Mouse (Mus musculus) MEL (cell line): ENCODE data around the gene Sapcd1. TPM values are rescaled to one million over a fixed set of nuclear protein-coding genes. Genes with fewer than 3 reads are reported as not detected.

ENCODE experiments used
- DNase-seq: peaks from one replicate; pipeline ENCODE4 v3.0.0; 2011; ENCODE audit warnings: low read depth, low spot score
- H3K27ac ChIP-seq: 2 replicates; pipeline ENCODE4 v1.5.1; 2012; ENCODE audit warnings: low read depth, mild to moderate bottlenecking, control low read depth, low read length, moderate library complexity; ENCODE audit not compliant: control insufficient read depth
- H3K27me3 ChIP-seq, 2 experiments: fragments of 150-350 bp in 1 of 2; sonication (generic) in 1 of 2; 2 replicates each; pipeline ENCODE4 v1.6.1; 2012; ENCODE audit warnings: low read length in 2 of 2, mild to moderate bottlenecking in 2 of 2, improper control_type of control experiment in 1 of 2, moderate library complexity in 1 of 2; ENCODE audit not compliant: insufficient read depth in 2 of 2, control insufficient read depth in 1 of 2
- H3K36me3 ChIP-seq, 2 experiments: 2 replicates each; pipeline ENCODE4 v1.6.1; 2012 to 2014; ENCODE audit warnings: low read length in 2 of 2, improper control_type of control experiment in 1 of 2, inconsistent platforms in 1 of 2, mild to moderate bottlenecking in 1 of 2; ENCODE audit not compliant: insufficient read depth in 2 of 2, control insufficient read depth in 1 of 2
- H3K4me1 ChIP-seq, 2 experiments: fragments of 150-350 bp in 1 of 2; sonication (generic) in 1 of 2; 2 replicates each; pipeline ENCODE4 v1.6.1; 2012; ENCODE audit warnings: low read length in 2 of 2, improper control_type of control experiment in 1 of 2, mild to moderate bottlenecking in 1 of 2; ENCODE audit not compliant: insufficient read depth in 2 of 2, control insufficient read depth in 1 of 2
- H3K4me3 ChIP-seq, 2 experiments: fragments of 150-350 bp in 1 of 2; sonication (generic) in 1 of 2; 2 replicates each; pipeline ENCODE4 v1.5.1; 2012; ENCODE audit warnings: low read depth in 2 of 2, low read length in 2 of 2, mild to moderate bottlenecking in 2 of 2, moderate library complexity in 2 of 2, control low read depth in 1 of 2, improper control_type of control experiment in 1 of 2; ENCODE audit not compliant: control insufficient read depth in 1 of 2, insufficient read depth in 1 of 2
- H3K79me2 ChIP-seq: 2 replicates; pipeline ENCODE4 v1.6.1; 2012; ENCODE audit warnings: mild to moderate bottlenecking, low read length, moderate library complexity; ENCODE audit not compliant: control insufficient read depth, poor library complexity, insufficient read depth
- H3K9ac ChIP-seq: 2 replicates; pipeline ENCODE4 v1.6.1; 2012; ENCODE audit warnings: low read depth, mild to moderate bottlenecking, control low read depth, low read length, moderate library complexity; ENCODE audit not compliant: control insufficient read depth, poor library complexity, severe bottlenecking
- H3K9me3 ChIP-seq: fragments of 150-350 bp; sonication (generic); replicated peaks from 2 replicates; pipeline ENCODE4 v1.6.1; 2012; ENCODE audit warnings: mild to moderate bottlenecking, low read length, improper control_type of control experiment, moderate library complexity; ENCODE audit not compliant: insufficient read depth
- BHLHE40 ChIP-seq: IDR thresholded peaks from 2 replicates; pipeline ENCODE4 v1.6.1; 2012; ENCODE audit warnings: low read depth, mild to moderate bottlenecking, inconsistent platforms, low read length, improper control_type of control experiment, borderline replicate concordance
- CHD1 ChIP-seq: IDR thresholded peaks from 2 replicates; pipeline ENCODE4 v1.6.1; 2012; ENCODE audit warnings: low read depth, mild to moderate bottlenecking, inconsistent platforms, low read length, improper control_type of control experiment
- CTCF ChIP-seq, 3 experiments: IDR thresholded peaks in 2 of 3; conservative IDR thresholded peaks in 1 of 3; 2 replicates each; pipeline ENCODE4 v1.5.1; 2011 to 2012; ENCODE audit warnings: low read length in 3 of 3, low read depth in 2 of 3, mild to moderate bottlenecking in 2 of 3, improper control_type of control experiment in 1 of 3, inconsistent platforms in 1 of 3, mixed read lengths in 1 of 3, moderate library complexity in 1 of 3; ENCODE audit not compliant: control insufficient read depth in 1 of 3, insufficient read depth in 1 of 3, poor library complexity in 1 of 3, severe bottlenecking in 1 of 3
- E2F4 ChIP-seq: IDR thresholded peaks from 2 replicates; pipeline ENCODE4 v1.6.1; 2011; ENCODE audit warnings: low read depth, low read length, improper control_type of control experiment, borderline replicate concordance
- ELF1 ChIP-seq: IDR thresholded peaks from 2 replicates; pipeline ENCODE4 v1.6.1; 2014; ENCODE audit warnings: low read depth, mild to moderate bottlenecking, inconsistent platforms, low read length, improper control_type of control experiment, moderate library complexity
- EP300 ChIP-seq, 2 experiments: IDR thresholded peaks; 2 replicates each; pipeline ENCODE4 v1.6.1; 2011; ENCODE audit warnings: improper control_type of control experiment in 2 of 2, low read length in 2 of 2, low read depth in 1 of 2, mild to moderate bottlenecking in 1 of 2
- ETS1 ChIP-seq: IDR thresholded peaks from 2 replicates; pipeline ENCODE4 v1.6.1; 2012; ENCODE audit warnings: low read depth, mild to moderate bottlenecking, inconsistent platforms, low read length, improper control_type of control experiment, moderate library complexity
- GABPA ChIP-seq: IDR thresholded peaks from 2 replicates; pipeline ENCODE4 v1.6.1; 2012; ENCODE audit warnings: low read depth, mild to moderate bottlenecking, inconsistent platforms, low read length, improper control_type of control experiment, moderate library complexity
- GATA1 ChIP-seq: IDR thresholded peaks from 2 replicates; pipeline ENCODE4 v1.6.1; 2011; ENCODE audit warnings: low read depth, low read length, improper control_type of control experiment
- HCFC1 ChIP-seq: IDR thresholded peaks from 2 replicates; pipeline ENCODE4 v1.6.1; 2012; ENCODE audit warnings: low read depth, mild to moderate bottlenecking, inconsistent platforms, low read length, improper control_type of control experiment, moderate library complexity
- JUND ChIP-seq: IDR thresholded peaks from 2 replicates; pipeline ENCODE4 v1.6.1; 2011; ENCODE audit warnings: low read depth, mild to moderate bottlenecking, improper control_type of control experiment, low read length
- KAT2A ChIP-seq: conservative IDR thresholded peaks from 2 replicates; pipeline ENCODE4 v1.6.1; 2012; ENCODE audit warnings: low read depth, low read length, improper control_type of control experiment, inconsistent platforms
- MAFK ChIP-seq: IDR thresholded peaks from 2 replicates; pipeline ENCODE4 v1.6.1; 2011; ENCODE audit warnings: low read depth, mild to moderate bottlenecking, low read length, improper control_type of control experiment, borderline replicate concordance
- MAX ChIP-seq: IDR thresholded peaks from 2 replicates; pipeline ENCODE4 v1.6.1; 2011; ENCODE audit warnings: low read length, improper control_type of control experiment
- MAZ ChIP-seq: IDR thresholded peaks from 2 replicates; pipeline ENCODE4 v1.6.1; 2012; ENCODE audit warnings: low read depth, mild to moderate bottlenecking, inconsistent platforms, low read length, improper control_type of control experiment
- MXI1 ChIP-seq: IDR thresholded peaks from 2 replicates; pipeline ENCODE4 v1.6.1; 2011; ENCODE audit warnings: mild to moderate bottlenecking, low read depth, low read length, improper control_type of control experiment
- MYB ChIP-seq: IDR thresholded peaks from 2 replicates; pipeline ENCODE4 v1.6.1; 2011; ENCODE audit warnings: mild to moderate bottlenecking, low read depth, low read length, improper control_type of control experiment
- MYC ChIP-seq: IDR thresholded peaks from 2 replicates; pipeline ENCODE4 v1.6.1; 2011; ENCODE audit warnings: low read depth, mild to moderate bottlenecking, low read length, improper control_type of control experiment, moderate library complexity
- NELFE ChIP-seq: IDR thresholded peaks from 2 replicates; pipeline ENCODE4 v1.6.1; 2011; ENCODE audit warnings: low read depth, low read length, improper control_type of control experiment
- POLR2A ChIP-seq, 2 experiments: IDR thresholded peaks; 2 replicates each; pipeline ENCODE4 v1.6.1; 2011 to 2012; ENCODE audit warnings: low read length in 2 of 2, mild to moderate bottlenecking in 2 of 2, control low read depth in 1 of 2, improper control_type of control experiment in 1 of 2, low read depth in 1 of 2, moderate library complexity in 1 of 2; ENCODE audit not compliant: control insufficient read depth in 1 of 2, insufficient read depth in 1 of 2, poor library complexity in 1 of 2
- POLR2AphosphoS2 ChIP-seq: IDR thresholded peaks from 2 replicates; pipeline ENCODE4 v1.6.1; 2011; ENCODE audit warnings: low read length, improper control_type of control experiment
- POLR2AphosphoS5 ChIP-seq: IDR thresholded peaks from 2 replicates; pipeline ENCODE4 v1.6.1; 2012; ENCODE audit warnings: low read depth, borderline replicate concordance, mild to moderate bottlenecking, inconsistent platforms, low read length, moderate library complexity, mixed read lengths
- RAD21 ChIP-seq: IDR thresholded peaks from 2 replicates; pipeline ENCODE4 v1.6.1; 2011; ENCODE audit warnings: mild to moderate bottlenecking, low read depth, low read length, improper control_type of control experiment
- RCOR1 ChIP-seq: IDR thresholded peaks from 2 replicates; pipeline ENCODE4 v1.6.1; 2012; ENCODE audit warnings: low read depth, mild to moderate bottlenecking, inconsistent platforms, low read length, improper control_type of control experiment
- SIN3A ChIP-seq: IDR thresholded peaks from 2 replicates; pipeline ENCODE4 v1.6.1; 2012; ENCODE audit warnings: low read length, improper control_type of control experiment, inconsistent platforms
- SMC3 ChIP-seq: IDR thresholded peaks from 2 replicates; pipeline ENCODE4 v1.6.1; 2011; ENCODE audit warnings: low read depth, low read length, improper control_type of control experiment
- TAL1 ChIP-seq: IDR thresholded peaks from 2 replicates; pipeline ENCODE4 v1.6.1; 2012; ENCODE audit warnings: mild to moderate bottlenecking, inconsistent platforms, low read length, moderate library complexity, mixed read lengths
- TBP ChIP-seq: IDR thresholded peaks from 2 replicates; pipeline ENCODE4 v1.8.0; 2011; ENCODE audit warnings: low read depth, low read length, improper control_type of control experiment
- TCF12 ChIP-seq: IDR thresholded peaks from 2 replicates; pipeline ENCODE4 v1.6.1; 2014; ENCODE audit warnings: low read depth, mild to moderate bottlenecking, inconsistent platforms, low read length, improper control_type of control experiment, moderate library complexity
- UBTF ChIP-seq: IDR thresholded peaks from 2 replicates; pipeline ENCODE4 v1.6.1; 2012; ENCODE audit warnings: low read depth, mild to moderate bottlenecking, inconsistent platforms, low read length, improper control_type of control experiment, moderate library complexity, borderline replicate concordance; ENCODE audit not compliant: insufficient read depth
- USF1 ChIP-seq: IDR thresholded peaks from 2 replicates; pipeline ENCODE4 v1.6.1; 2014; ENCODE audit warnings: low read depth, mild to moderate bottlenecking, inconsistent platforms, low read length, improper control_type of control experiment, moderate library complexity
- USF2 ChIP-seq, 2 experiments: IDR thresholded peaks; 2 replicates each; pipeline ENCODE4 v1.6.1; 2011 to 2012; ENCODE audit warnings: improper control_type of control experiment in 2 of 2, low read length in 2 of 2, borderline replicate concordance in 1 of 2, inconsistent platforms in 1 of 2, low read depth in 1 of 2, mild to moderate bottlenecking in 1 of 2; ENCODE audit not compliant: insufficient read depth in 1 of 2
- ZKSCAN1 ChIP-seq: IDR thresholded peaks from 2 replicates; pipeline ENCODE4 v1.6.1; 2012; ENCODE audit warnings: low read depth, mild to moderate bottlenecking, inconsistent platforms, low read length, improper control_type of control experiment, moderate library complexity
- ZMIZ1 ChIP-seq: IDR thresholded peaks from 2 replicates; pipeline ENCODE4 v1.6.1; 2012; ENCODE audit warnings: low read depth, mild to moderate bottlenecking, inconsistent platforms, low read length, improper control_type of control experiment, moderate library complexity
- ZNF384 ChIP-seq: IDR thresholded peaks from 2 replicates; pipeline ENCODE4 v1.6.1; 2012; ENCODE audit warnings: low read depth, mild to moderate bottlenecking, inconsistent platforms, low read length, improper control_type of control experiment
- polyA plus RNA-seq, 2 experiments: library from polyadenylated mRNA; stranded (reverse) in 1 of 2; unstranded in 1 of 2; fragments of >175 nt in 1 of 2; fragments of >200 nt in 1 of 2; gene quantifications; 2 replicates each; pipeline versions ENCODE4 v1.2.1 to v1.2.4; 2012; ENCODE audit warnings: low replicate concordance in 2 of 2, low read depth in 1 of 2; ENCODE audit not compliant: insufficient read length in 2 of 2, insufficient read depth in 1 of 2, missing spikeins in 1 of 2
- total RNA-seq: library from RNA; depleted of rRNA; stranded (reverse); fragments of 300-350 nt; gene quantifications from 2 replicates; pipeline ENCODE4 v1.2.3, GENCODE M21; 2012

The Sapcd1 gene
- total and polyA plus RNA-seq, 3 experiments: 124 to 164 TPM; not detected in 1

DNA sequence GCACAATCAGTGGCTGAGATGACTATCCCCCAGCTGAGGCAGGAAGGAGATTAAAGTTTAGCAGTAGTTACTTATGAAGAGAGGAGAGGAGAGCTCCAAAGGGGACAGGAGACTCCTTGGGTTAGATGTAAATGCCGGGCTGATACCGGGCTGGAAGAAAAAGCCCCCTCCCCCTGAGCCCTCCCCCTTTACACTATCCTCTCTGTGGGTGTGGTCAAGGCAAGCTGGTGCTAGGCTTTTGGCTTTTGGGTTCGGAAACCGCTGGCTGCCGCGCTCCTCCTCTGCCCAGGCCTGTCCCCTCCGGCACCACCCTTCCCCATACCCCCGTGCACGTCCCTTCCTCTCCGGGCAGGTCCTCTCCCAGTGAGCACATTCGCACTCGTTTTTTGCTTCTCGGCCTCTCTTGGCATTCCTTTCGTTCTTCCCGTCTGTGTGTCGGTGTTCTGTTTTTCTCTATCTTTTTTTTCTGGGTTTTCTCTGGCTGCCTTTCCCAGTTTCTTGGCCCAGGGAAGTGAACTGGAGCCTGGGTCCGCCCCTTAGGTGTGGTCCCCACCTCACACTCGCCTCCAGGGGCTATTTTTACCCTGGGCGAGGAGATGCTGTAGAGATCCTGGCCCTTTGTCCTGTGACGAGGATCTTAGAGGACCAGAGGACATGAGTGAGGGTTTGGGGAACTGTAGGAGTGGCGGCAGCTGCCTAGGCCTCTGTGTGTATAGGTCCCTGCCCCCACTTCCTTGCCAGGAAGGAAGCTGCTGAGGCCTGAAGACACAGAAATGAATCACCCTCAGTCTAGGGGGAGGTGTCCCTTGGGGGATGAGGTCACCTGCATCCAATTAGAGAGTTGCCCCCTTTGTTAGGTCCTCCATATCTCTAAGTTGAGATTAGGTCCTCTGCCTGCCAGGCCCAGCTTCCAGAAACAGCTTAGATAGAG is 23.6 kb upstream of the Sapcd1 start:
- DNase-seq: peak; percentile 98
- Histone ChIP-seq H3K27me3 (no peaks in the 10 kb centered on the region), H3K36me3 (peaks cover 8 to 27% of the 10 kb centered on the region in 2 experiments), H3K27ac (peak overlapping the region; percentile 97), H3K9ac (peak overlapping the region; percentile 90), H3K79me2 (peaks cover 42% of the 10 kb centered on the region), H3K4me1 (peaks cover 0 to 26% of the 10 kb centered on the region in 2 experiments; a peak in 2 of 4 replicates), H3K9me3 (no peaks in the 10 kb centered on the region), H3K4me3 (peak overlapping the region; percentile 76 to 87)
- TF ChIP-seq TBP: peak; percentile 90
- TF ChIP-seq NELFE: peak; percentile 87
- TF ChIP-seq POLR2AphosphoS2: no peak; the same call in 1 of the 2 replicates
- no peak for TF ChIP-seq MAX
- TF ChIP-seq ZNF384: peak; percentile 74
- no peak; the same call in 1 of the 2 replicates for TF ChIP-seq BHLHE40
- TF ChIP-seq GABPA: 0 out of 2 replicates have a peak, but pooled peaks have one; percentile 27
- peak; percentile 98 for TF ChIP-seq ETS1
- TF ChIP-seq JUND: peak; percentile 67; the same call in 1 of the 2 replicates
- TF ChIP-seq MYB: 0 out of 2 replicates have a peak, but pooled peaks have one; percentile 16
- TF ChIP-seq POLR2A (IDR thresholded peaks at IDR 0.05; ENCODE audit: control insufficient read depth in 1 of 2, insufficient read depth in 1 of 2, low read depth in 1 of 2, low read length in 2 of 2, poor library complexity in 1 of 2): peak; percentile 74 to 80
- TF ChIP-seq SIN3A: peak; percentile 87
- peak; percentile 67 for TF ChIP-seq GATA1
- no peak for TF ChIP-seq POLR2AphosphoS5
- peak; percentile 28; the same call in 1 of the 2 replicates for TF ChIP-seq KAT2A
- TF ChIP-seq USF2 (IDR thresholded peaks at IDR 0.05; ENCODE audit: borderline replicate concordance in 1 of 2, insufficient read depth in 1 of 2, low read depth in 1 of 2, low read length in 2 of 2): no peak
- TF ChIP-seq CHD1: peak; percentile 96
- peak; percentile 82 for TF ChIP-seq ZMIZ1
- no peak for TF ChIP-seq MAZ
- TF ChIP-seq MAFK: 0 out of 2 replicates have a peak, but pooled peaks have one; percentile 54
- no peak for TF ChIP-seq USF1
- 0 out of 2 replicates have a peak, but pooled peaks have one; percentile 28 for TF ChIP-seq E2F4
- no peak; the same call in 1 of the 2 replicates for TF ChIP-seq TCF12
- peak; percentile 55 for TF ChIP-seq ELF1
- no peak for TF ChIP-seq RCOR1
- TF ChIP-seq SMC3: no peak; the same call in 1 of the 2 replicates
- no peak for TF ChIP-seq CTCF (IDR thresholded peaks at IDR 0.05 in 2 of 3, conservative IDR thresholded peaks at IDR 0.05 in 1 of 3; ENCODE audit: control insufficient read depth in 1 of 3, insufficient read depth in 1 of 3, low read depth in 2 of 3, low read length in 3 of 3, poor library complexity in 1 of 3, severe bottlenecking in 1 of 3)
- TF ChIP-seq MXI1: peak; percentile 62; the same call in 1 of the 2 replicates
- TF ChIP-seq TAL1: no peak
- TF ChIP-seq EP300 (IDR thresholded peaks at IDR 0.05; ENCODE audit: low read depth in 1 of 2, low read length in 2 of 2): peak; percentile 10 to 60; a peak in 2 of 4 replicates
- TF ChIP-seq RAD21: no peak
- peak; percentile 78 for TF ChIP-seq HCFC1
- TF ChIP-seq ZKSCAN1: no peak
- TF ChIP-seq MYC: peak; percentile 60; the same call in 1 of the 2 replicates
- TF ChIP-seq UBTF: no peak
